Mouse (Mus musculus): ENCODE results near the gene Rassf6.

Rassf6 gene

GRCm38 (mm10) chr5:90640286-90641217, at the start of gene Rassf6:
Gene Rassf6, minus strand, starts transcription at chr5:90640657.
- DNase-seq: peak; percentile 16

GRCm38 (mm10) chr5:90689426-90690128, 49.1 kb upstream of the Rassf6 start:
- no peak for DNase-seq

- DNase-seq: no peak
Observed at GRCm38 (mm10) chr5:90687913-90688312, 47.5 kb upstream of the Rassf6 start.

- DNase-seq: no peak
Observed at GRCm38 (mm10) chr5:90684994-90685393, 44.5 kb upstream of the Rassf6 start.

GRCm38 (mm10) chr5:90681842-90682241, 41.4 kb upstream of the Rassf6 start:
- no peak for DNase-seq

GRCm38 (mm10) chr5:90677560-90677959, 37.1 kb upstream of the Rassf6 start:
- DNase-seq: no peak

- DNase-seq: no peak
Observed at GRCm38 (mm10) chr5:90661852-90662251, 21.4 kb upstream of the Rassf6 start.

- DNase-seq: no peak
Observed at GRCm38 (mm10) chr5:90661436-90661835, 21.0 kb upstream of the Rassf6 start.

- DNase-seq: no peak
Observed at GRCm38 (mm10) chr5:90660411-90660810, 20.0 kb upstream of the Rassf6 start.

GRCm38 (mm10) chr5:90656681-90657080, 16.2 kb upstream of the Rassf6 start:
- no peak for DNase-seq

GRCm38 (mm10) chr5:90655891-90656290, 15.4 kb upstream of the Rassf6 start:
- no peak for DNase-seq

- no peak for DNase-seq
Observed at GRCm38 (mm10) chr5:90654798-90655197, 14.3 kb upstream of the Rassf6 start.

- DNase-seq: peak; percentile 14
Observed at GRCm38 (mm10) chr5:90652724-90653123, 12.3 kb upstream of the Rassf6 start.

- DNase-seq: no peak
Observed at GRCm38 (mm10) chr5:90650466-90651150, 10.2 kb upstream of the Rassf6 start.

GRCm38 (mm10) chr5:90647473-90647872, 7.0 kb upstream of the Rassf6 start:
- no peak for DNase-seq

GRCm38 (mm10) chr5:90646398-90646797, 5.9 kb upstream of the Rassf6 start:
- DNase-seq: no peak

GRCm38 (mm10) chr5:90645579-90645978, 5.1 kb upstream of the Rassf6 start:
- no peak for DNase-seq

- DNase-seq: no peak
Observed at GRCm38 (mm10) chr5:90641218-90641610, 757 bp upstream of the Rassf6 start.

- no peak for DNase-seq
Observed at GRCm38 (mm10) chr5:90634885-90635284, 5.6 kb downstream of the Rassf6 start.

- no peak for DNase-seq
Observed at GRCm38 (mm10) chr5:90628530-90628929, 11.9 kb downstream of the Rassf6 start.

- DNase-seq: no peak
Observed at GRCm38 (mm10) chr5:90628011-90628410, 12.4 kb downstream of the Rassf6 start.

- no peak for DNase-seq
Observed at GRCm38 (mm10) chr5:90627423-90627822, 13.0 kb downstream of the Rassf6 start.

- no peak for DNase-seq
Observed at GRCm38 (mm10) chr5:90624708-90625425, 15.6 kb downstream of the Rassf6 start.

Measured in cerebellum, adult 11-12 months (tissue).